ENCODE assay signal across 25 mouse cellular contexts in the genomic region with DNA sequence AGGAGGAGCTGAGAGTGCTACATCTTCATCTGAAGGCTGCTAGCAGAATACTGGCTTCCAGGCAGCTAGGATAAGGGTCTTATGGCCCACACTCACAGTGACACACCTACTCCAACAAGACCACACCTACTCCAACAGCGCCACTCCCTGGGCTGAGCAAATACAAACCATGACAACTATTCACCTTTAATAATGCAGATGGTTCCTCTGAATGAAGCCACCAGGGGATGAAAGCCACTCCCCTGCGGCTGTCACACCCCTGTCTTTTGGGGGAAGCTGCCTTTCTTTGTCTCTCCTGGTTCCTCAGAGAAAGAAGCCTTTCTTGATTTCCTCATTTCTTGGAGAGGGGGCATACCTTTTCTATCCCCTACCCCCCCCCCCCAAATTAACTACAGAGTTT.
DNase-seq lines count a peak whose midpoint lies in the region; ATAC-seq and TF ChIP-seq lines count a peak whose summit lies in the region.
"Had no signal": no experiment of that assay in that cellular context is flagged by ENCODE, and none has a peak within 500 bp of the region (broad histone marks: within the 10 kb centered on the region; RNA-seq: fewer than 3 reads in every experiment).

No protein-coding gene starts in this region.

- H3K9ac ChIP-seq in ES-Bruce4 (ENCODE audit: low read depth, poor library complexity, severe bottlenecking): no peak overlapping the region
- H3K9ac ChIP-seq in forebrain, postnatal 0 days: no peak overlapping the region
- H3K9ac ChIP-seq: embryonic facial prominence, embryonic 13.5 days; embryonic facial prominence, embryonic 15.5 days; forebrain, embryonic 12.5 days had no signal

- H3K4me2 ChIP-seq in forebrain, postnatal 0 days (ENCODE audit: low read depth): no peak overlapping the region
- H3K4me2 ChIP-seq: embryonic facial prominence, embryonic 13.5 days; embryonic facial prominence, embryonic 15.5 days; forebrain, embryonic 12.5 days had no signal

- H3K9me3 ChIP-seq in ES-Bruce4 (replicated peaks; ENCODE audit: control insufficient read depth, insufficient read depth, low read length, poor library complexity, severe bottlenecking): no peaks in the 10 kb centered on the region
- no peaks in the 10 kb centered on the region for H3K9me3 ChIP-seq in forebrain, postnatal 0 days (ENCODE audit: low read length)
- H3K9me3 ChIP-seq: embryonic facial prominence, embryonic 13.5 days; embryonic facial prominence, embryonic 15.5 days; forebrain, embryonic 10.5 days; forebrain, embryonic 12.5 days; G1E had no signal

- 20% methylated on average over 2 of the region's 2 CpGs for WGBS in forebrain, postnatal 0 days

- no peaks in the 10 kb centered on the region for H3K27me3 ChIP-seq in ES-Bruce4 (ENCODE audit: control insufficient read depth, insufficient read depth, low read length, poor library complexity, severe bottlenecking)
- H3K27me3 ChIP-seq in forebrain, postnatal 0 days (ENCODE audit: insufficient read depth, low read length): no peaks in the 10 kb centered on the region
- H3K27me3 ChIP-seq: embryonic facial prominence, embryonic 13.5 days; embryonic facial prominence, embryonic 15.5 days; forebrain, embryonic 12.5 days; Patski had no signal

- TF ChIP-seq CTCF in ES-Bruce4 (IDR thresholded peaks at IDR 0.05; ENCODE audit: low read depth, low read length): no peak
- TF ChIP-seq CTCF in forebrain, postnatal 0 days (IDR thresholded peaks at IDR 0.05; ENCODE audit: low read depth): no peak

- TF ChIP-seq POLR2A in ES-Bruce4 (IDR thresholded peaks at IDR 0.05; ENCODE audit: insufficient read depth, low read length): no peak

- H3K4me3 ChIP-seq in ES-Bruce4 (ENCODE audit: low read depth, low read length): no peak overlapping the region
- H3K4me3 ChIP-seq in forebrain, postnatal 0 days (ENCODE audit: low read depth, low read length): no peak overlapping the region
- H3K4me3 ChIP-seq: embryonic facial prominence, embryonic 13.5 days; embryonic facial prominence, embryonic 15.5 days; erythroblast, embryonic 14.5 days; forebrain, embryonic 10.5 days; forebrain, embryonic 12.5 days had no signal

- no peak for ATAC-seq in forebrain, postnatal 0 days
- ATAC-seq: forebrain, embryonic 14.5 days; forebrain, embryonic 16.5 days; Patski had no signal

- DNase-seq in ES-CJ7 (ENCODE audit: low read depth, low spot score) (peak; percentile 78), R1 (ENCODE audit: low read depth, low spot score) (peak; percentile 92), ZHBTc4 (ENCODE audit: low read depth, low spot score) (peak; percentile 87)
- DNase-seq in yolk sac, embryonic 10.5 days (ENCODE audit: low spot score): no peak
- no peak for DNase-seq in cerebellum, postnatal 4 days (ENCODE audit: low spot score in 2 of 2)
- DNase-seq in forebrain, postnatal 0 days: no peak
- DNase-seq: adrenal gland, adult 2 months; adrenal gland, postnatal 10 days; adrenal gland, postnatal 25 days; cerebellum, adult 11-12 months; cerebellum, adult 2 months; cerebellum, adult 9-10 months; cerebellum, postnatal 10 days; cerebellum, postnatal 25 days; embryo, embryonic 11 days had no signal

- H3K4me1 ChIP-seq in ES-Bruce4 (ENCODE audit: control insufficient read depth, insufficient read depth, low read length): no peaks in the 10 kb centered on the region
- H3K4me1 ChIP-seq in forebrain, postnatal 0 days (ENCODE audit: insufficient read depth): no peaks in the 10 kb centered on the region
- H3K4me1 ChIP-seq: embryonic facial prominence, embryonic 13.5 days; embryonic facial prominence, embryonic 15.5 days; forebrain, embryonic 10.5 days; forebrain, embryonic 12.5 days had no signal

- H3K36me3 ChIP-seq in ES-Bruce4 (ENCODE audit: control insufficient read depth, insufficient read depth, low read length, poor library complexity, severe bottlenecking): no peaks in the 10 kb centered on the region
- H3K36me3 ChIP-seq in forebrain, postnatal 0 days (ENCODE audit: insufficient read depth): no peaks in the 10 kb centered on the region
- H3K36me3 ChIP-seq: embryonic facial prominence, embryonic 13.5 days; embryonic facial prominence, embryonic 15.5 days; forebrain, embryonic 10.5 days; forebrain, embryonic 12.5 days; G1E had no signal

- peak; percentile 82; the same call in 1 of the 2 replicates for TF ChIP-seq EP300 in ES-Bruce4 (IDR thresholded peaks at IDR 0.05; ENCODE audit: insufficient read depth, low read depth, low read length)

- no peak overlapping the region for H3K27ac ChIP-seq in ES-Bruce4 (ENCODE audit: insufficient read depth, low read length)
- no peak overlapping the region for H3K27ac ChIP-seq in forebrain, postnatal 0 days (ENCODE audit: low read depth, low read length)
- H3K27ac ChIP-seq: embryonic facial prominence, embryonic 13.5 days; embryonic facial prominence, embryonic 15.5 days; forebrain, embryonic 10.5 days; forebrain, embryonic 12.5 days had no signal

Comparison
In these comparisons a context has a peak if more than half of its experiments do, and no peak if none do; other contexts are left out.
1. DNase-seq: peak in ES-CJ7 (single experiment), R1 (single experiment) and ZHBTc4 (single experiment); none in yolk sac, embryonic 10.5 days (single experiment), cerebellum, postnatal 4 days (0 of 2) and forebrain, postnatal 0 days (single experiment).